ENCODE assay signal across 13 mouse cellular contexts in genomic region chr9:32787091-32787490, GRCm38 (mm10).
DNase-seq lines count a peak whose midpoint lies in the region; ATAC-seq and TF ChIP-seq lines count a peak whose summit lies in the region.
"Had no signal": no experiment of that assay in that cellular context is flagged by ENCODE, and none has a peak within 500 bp of the region (broad histone marks: within the 10 kb centered on the region; RNA-seq: fewer than 3 reads in every experiment).

No protein-coding gene starts in this region.

- H3K27me3 ChIP-seq in heart, embryonic 11.5 days (ENCODE audit: control insufficient read depth, insufficient read depth, low read length), result no peaks in the 10 kb centered on the region
- no peaks in the 10 kb centered on the region for H3K27me3 ChIP-seq in embryonic facial prominence, embryonic 10.5 days (replicated peaks; ENCODE audit: low read depth, poor library complexity, severe bottlenecking)
- no peaks in the 10 kb centered on the region for H3K27me3 ChIP-seq in limb, embryonic 14.5 days (ENCODE audit: control insufficient read depth, insufficient read depth, low read length)
- no peaks in the 10 kb centered on the region for H3K27me3 ChIP-seq in midbrain, embryonic 10.5 days (ENCODE audit: low read depth, poor library complexity, severe bottlenecking)
- H3K27me3 ChIP-seq: forebrain, embryonic 12.5 days; heart, embryonic 15.5 days; limb, embryonic 13.5 days had no signal

- H3K36me3 ChIP-seq in heart, embryonic 11.5 days (ENCODE audit: control insufficient read depth, insufficient read depth, low read length), result no peaks in the 10 kb centered on the region
- no peaks in the 10 kb centered on the region for H3K36me3 ChIP-seq in embryonic facial prominence, embryonic 10.5 days (replicated peaks)
- no peaks in the 10 kb centered on the region for H3K36me3 ChIP-seq in limb, embryonic 14.5 days (ENCODE audit: control insufficient read depth, insufficient read depth, low read length)
- H3K36me3 ChIP-seq in midbrain, embryonic 10.5 days, result no peaks in the 10 kb centered on the region
- H3K36me3 ChIP-seq: forebrain, embryonic 12.5 days; heart, embryonic 15.5 days; limb, embryonic 13.5 days had no signal

- peak; percentile 53 to 66 for DNase-seq in heart, adult 18-20 months
- peak; percentile 39 for DNase-seq in embryonic facial prominence, embryonic 10.5 days (ENCODE audit: low spot score)
- peak; percentile 42 to 56 for DNase-seq in gastrocnemius, postnatal 36 days
- peak; percentile 10 for DNase-seq in limb, embryonic 14.5 days (ENCODE audit: low spot score)
- DNase-seq in kidney, adult 11 months, result no peak
- DNase-seq in cerebellum, postnatal 36 days, result no peak
- no peak for DNase-seq in midbrain, embryonic 10.5 days (ENCODE audit: low spot score)

- H3K9ac ChIP-seq in heart, embryonic 11.5 days (ENCODE audit: low read depth, low read length), result no peak overlapping the region
- no peak overlapping the region for H3K9ac ChIP-seq in limb, embryonic 14.5 days (ENCODE audit: low read depth, low read length, severe bottlenecking)
- H3K9ac ChIP-seq: forebrain, embryonic 12.5 days; heart, embryonic 15.5 days; limb, embryonic 13.5 days had no signal

- no peak overlapping the region for H3K4me3 ChIP-seq in heart, embryonic 11.5 days (ENCODE audit: low read depth, low read length)
- no peak overlapping the region for H3K4me3 ChIP-seq in embryonic facial prominence, embryonic 10.5 days
- no peak overlapping the region for H3K4me3 ChIP-seq in limb, embryonic 14.5 days (replicated peaks; ENCODE audit: low read length)
- H3K4me3 ChIP-seq in midbrain, embryonic 10.5 days, result no peak overlapping the region
- H3K4me3 ChIP-seq: forebrain, embryonic 12.5 days; heart, embryonic 15.5 days; limb, embryonic 13.5 days had no signal

- no peak for TF ChIP-seq POLR2A in limb, embryonic 14.5 days (IDR thresholded peaks at IDR 0.05; ENCODE audit: borderline replicate concordance, extremely low read depth, insufficient read depth, insufficient read length)

- H3K4me2 ChIP-seq in heart, embryonic 11.5 days, result no peak overlapping the region
- no peak overlapping the region for H3K4me2 ChIP-seq in limb, embryonic 14.5 days (replicated peaks; ENCODE audit: low read depth, low read length, severe bottlenecking)
- H3K4me2 ChIP-seq: forebrain, embryonic 12.5 days; heart, embryonic 15.5 days; limb, embryonic 13.5 days had no signal

- no peaks in the 10 kb centered on the region for H3K9me3 ChIP-seq in heart, embryonic 11.5 days (replicated peaks; ENCODE audit: control insufficient read depth, low read length)
- no peaks in the 10 kb centered on the region for H3K9me3 ChIP-seq in embryonic facial prominence, embryonic 10.5 days
- no peaks in the 10 kb centered on the region for H3K9me3 ChIP-seq in limb, embryonic 14.5 days (ENCODE audit: control insufficient read depth, low read length)
- no peaks in the 10 kb centered on the region for H3K9me3 ChIP-seq in midbrain, embryonic 10.5 days (replicated peaks)
- H3K9me3 ChIP-seq: forebrain, embryonic 12.5 days; heart, embryonic 15.5 days; limb, embryonic 13.5 days had no signal

- no peak overlapping the region for H3K27ac ChIP-seq in heart, embryonic 11.5 days (ENCODE audit: low read depth, low read length)
- peak overlapping the region; percentile 45 for H3K27ac ChIP-seq in embryonic facial prominence, embryonic 10.5 days (replicated peaks)
- H3K27ac ChIP-seq in limb, embryonic 14.5 days (replicated peaks; ENCODE audit: low read depth, low read length), result no peak overlapping the region
- H3K27ac ChIP-seq in midbrain, embryonic 10.5 days (replicated peaks), result no peak overlapping the region
- H3K27ac ChIP-seq: forebrain, embryonic 12.5 days; heart, embryonic 15.5 days; limb, embryonic 13.5 days had no signal

- intact Hi-C loops in gastrocnemius, postnatal 36 days (cut with DNase I), result no loop called here

- ATAC-seq in heart, embryonic 11.5 days (replicated peaks; ENCODE audit: insufficient number of reproducible peaks, low FRiP score, low TSS enrichment), result no peak
- ATAC-seq in limb, embryonic 14.5 days (ENCODE audit: low FRiP score, low read depth), result no peak
- ATAC-seq: CD4-positive, CD25-positive, alpha-beta regulatory T cell, adult 4 months; intestine, embryonic 16.5 days had no signal

- WGBS in heart, embryonic 11.5 days (ENCODE audit: insufficient replicate concordance), result 62% methylated on average over 7 of the region's 7 CpGs
- WGBS in embryonic facial prominence, embryonic 10.5 days, result 69% methylated on average over 7 of the region's 7 CpGs
- 49% methylated on average over 7 of the region's 7 CpGs for WGBS in limb, embryonic 14.5 days
- 82% methylated on average over 7 of the region's 7 CpGs for WGBS in midbrain, embryonic 10.5 days

- H3K4me1 ChIP-seq in heart, embryonic 11.5 days (ENCODE audit: control insufficient read depth, insufficient read depth, low read length), result peaks cover 20% of the 10 kb centered on the region; the same call in 1 of the 2 replicates
- peaks cover 56% of the 10 kb centered on the region for H3K4me1 ChIP-seq in embryonic facial prominence, embryonic 10.5 days
- H3K4me1 ChIP-seq in limb, embryonic 14.5 days (ENCODE audit: control insufficient read depth, insufficient read depth, low read length), result peaks cover 18% of the 10 kb centered on the region
- peaks cover 6% of the 10 kb centered on the region for H3K4me1 ChIP-seq in midbrain, embryonic 10.5 days

Comparison
In these comparisons a context has a peak if more than half of its experiments do, and no peak if none do; other contexts are left out.
1. DNase-seq: peak in heart, adult 18-20 months (2 of 2), embryonic facial prominence, embryonic 10.5 days (single experiment), gastrocnemius, postnatal 36 days (2 of 2) and limb, embryonic 14.5 days (single experiment); none in kidney, adult 11 months (single experiment), cerebellum, postnatal 36 days (0 of 2) and midbrain, embryonic 10.5 days (single experiment).